Mouse (Mus musculus) neural tube, embryonic 14.5 days (tissue): ENCODE data around the gene Rbms3. TPM values are rescaled to one million over a fixed set of nuclear protein-coding genes. Genes with fewer than 3 reads are reported as not detected.

Experiments used
- ATAC-seq: fragments of 200-750 bp; cut with Nextera tagmentation; 2 replicates; pipeline ENCODE4 v1.8.0; 2017; ENCODE audit warnings: low read depth, mild to moderate bottlenecking, moderate TSS enrichment, moderate library complexity
- H3K27ac ChIP-seq: fragments of 300-500 bp; sonication (generic); 2 replicates; pipeline ENCODE4 v1.5.1; 2014; ENCODE audit warnings: low read depth, mild to moderate bottlenecking, control low read depth, low read length, moderate library complexity, mixed read lengths
- H3K27me3 ChIP-seq: fragments of 300-500 bp; sonication (generic); 2 replicates; pipeline ENCODE4 v1.6.1; 2014; ENCODE audit warnings: low read length; ENCODE audit not compliant: control insufficient read depth, insufficient read depth
- H3K36me3 ChIP-seq: fragments of 300-500 bp; sonication (generic); 2 replicates; pipeline ENCODE4 v1.6.1; 2014; ENCODE audit warnings: low read length, mixed read lengths; ENCODE audit not compliant: control insufficient read depth, insufficient read depth
- H3K4me1 ChIP-seq: fragments of 300-500 bp; sonication (generic); 2 replicates; pipeline ENCODE4 v1.6.1; 2014; ENCODE audit warnings: low read length; ENCODE audit not compliant: control insufficient read depth, insufficient read depth
- H3K4me2 ChIP-seq: fragments of 300-500 bp; sonication (generic); 2 replicates; pipeline ENCODE4 v1.6.1; 2014; ENCODE audit warnings: mild to moderate bottlenecking, low read depth, low read length, control low read depth
- H3K4me3 ChIP-seq: fragments of 300-500 bp; sonication (generic); 2 replicates; pipeline ENCODE4 v1.5.1; 2014; ENCODE audit warnings: low read depth, low read length, control low read depth, mixed read lengths
- H3K9ac ChIP-seq: fragments of 300-500 bp; sonication (generic); replicated peaks from 2 replicates; pipeline ENCODE4 v1.6.1; 2014; ENCODE audit warnings: low read depth, mild to moderate bottlenecking, control low read depth, low read length, mixed read lengths
- H3K9me3 ChIP-seq: fragments of 300-500 bp; sonication (generic); 2 replicates; pipeline ENCODE4 v1.6.1; 2016; ENCODE audit warnings: low read length; ENCODE audit not compliant: control insufficient read depth
- WGBS: fragments of 180-500 bp; shearing (Covaris S2); extraction: QIAGEN DNeasy Blood & Tissue Kit; methylation state at CpG from one replicate; pipeline ENCODE4 v1.1.7; 2014; 5-methylcytosine and 5-hydroxymethylcytosine counted together
- polyA plus RNA-seq: library from polyadenylated mRNA; unstranded; fragments of >200 nt; fragmentation: Nextera tagmentation; extraction: Ambion mirVana; gene quantifications from 2 replicates; pipeline ENCODE4 v1.2.1, GENCODE M21; 2014

The Rbms3 gene
- polyA plus RNA-seq, 1 experiment from 2014 or later = 79.5 TPM

DNA sequence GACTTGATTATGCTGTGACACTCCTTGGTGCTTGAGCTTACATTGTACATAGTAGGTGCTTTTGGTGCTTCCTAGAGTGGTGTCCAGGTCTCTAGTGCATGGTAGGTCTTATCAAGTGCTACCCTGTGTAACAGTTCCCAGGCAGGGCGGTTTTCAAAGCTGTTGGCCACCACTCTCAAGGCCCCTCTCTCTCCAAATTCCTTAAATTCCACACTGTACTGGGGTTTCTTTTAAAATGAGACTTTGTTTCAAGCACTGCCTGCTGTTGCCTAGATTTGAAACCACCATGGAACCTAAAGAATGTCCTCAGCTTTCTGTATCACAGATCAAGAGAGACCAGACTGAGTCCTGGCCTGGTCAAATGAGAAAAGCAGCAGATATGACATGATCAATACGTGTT, 516.1 kb downstream of the Rbms3 start:
- WGBS = 78% methylated on average over 2 of the region's 2 CpGs
- no peaks in the 10 kb centered on the region for H3K36me3 ChIP-seq
- H3K4me1 ChIP-seq = no peaks in the 10 kb centered on the region
- H3K9ac ChIP-seq = no peak overlapping the region
- no peak overlapping the region for H3K4me3 ChIP-seq
- no peak overlapping the region for H3K4me2 ChIP-seq
- no peak overlapping the region for H3K27ac ChIP-seq
- ATAC-seq = no peak
- H3K27me3 ChIP-seq = no peaks in the 10 kb centered on the region
- no peaks in the 10 kb centered on the region for H3K9me3 ChIP-seq

- WGBS = 97% methylated on average over 4 of the region's 4 CpGs
- no peak for ATAC-seq
- H3K36me3 ChIP-seq = no peaks in the 10 kb centered on the region
- no peak overlapping the region for H3K9ac ChIP-seq
- no peaks in the 10 kb centered on the region for H3K27me3 ChIP-seq
- H3K9me3 ChIP-seq = no peaks in the 10 kb centered on the region
- no peak overlapping the region for H3K4me3 ChIP-seq
- H3K27ac ChIP-seq = no peak overlapping the region
- no peaks in the 10 kb centered on the region for H3K4me1 ChIP-seq
- no peak overlapping the region for H3K4me2 ChIP-seq
These were observed 521.8 kb downstream of the Rbms3 start for GRCm38 (mm10) chr9:117107926-117108325.

- Histone ChIP-seq H3K9ac (no peak overlapping the region), H3K4me3 (no peak overlapping the region), H3K27me3 (no peaks in the 10 kb centered on the region), H3K9me3 (no peaks in the 10 kb centered on the region), H3K4me1 (peaks cover 5% of the 10 kb centered on the region; the same call in 1 of the 2 replicates), H3K27ac (peak overlapping the region; percentile 6; the same call in 1 of the 2 replicates), H3K4me2 (no peak overlapping the region), H3K36me3 (no peaks in the 10 kb centered on the region)
- 15% methylated on average over 19 of the region's 19 CpGs for WGBS
- ATAC-seq = no peak
These were observed 527.3 kb downstream of the Rbms3 start for GRCm38 (mm10) chr9:117102198-117102930.

DNA sequence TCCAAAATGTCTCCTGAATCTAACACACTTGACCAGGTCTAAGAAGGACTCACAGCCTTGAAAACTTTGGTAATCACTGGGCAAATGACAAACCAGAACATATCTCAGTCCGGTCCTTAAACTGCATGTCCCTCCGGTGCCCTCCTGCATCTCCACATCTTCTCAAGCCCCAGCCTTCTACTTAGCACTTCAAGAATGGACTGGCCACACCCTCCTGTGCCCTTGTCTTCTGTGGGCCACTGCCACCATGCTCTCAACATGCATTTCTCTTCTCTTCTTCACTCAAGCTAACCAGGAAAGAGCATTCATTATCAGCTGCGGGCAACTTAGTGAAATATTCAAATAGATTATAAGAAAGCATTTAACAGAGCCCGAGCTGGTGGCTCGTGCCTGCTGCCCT, 529.5 kb downstream of the Rbms3 start:
- Histone ChIP-seq H3K27ac (no peak overlapping the region), H3K9ac (no peak overlapping the region), H3K36me3 (no peaks in the 10 kb centered on the region), H3K4me1 (peaks cover 5% of the 10 kb centered on the region; the same call in 1 of the 2 replicates), H3K4me2 (no peak overlapping the region), H3K27me3 (no peaks in the 10 kb centered on the region), H3K9me3 (no peaks in the 10 kb centered on the region), H3K4me3 (no peak overlapping the region)
- 94% methylated on average over 5 of the region's 5 CpGs for WGBS
- ATAC-seq = no peak

GRCm38 (mm10) chr9:117093551-117093950, 536.2 kb downstream of the Rbms3 start:
- no peak overlapping the region for H3K4me2 ChIP-seq
- H3K27me3 ChIP-seq = no peaks in the 10 kb centered on the region
- ATAC-seq = no peak
- H3K4me3 ChIP-seq = no peak overlapping the region
- no peaks in the 10 kb centered on the region for H3K4me1 ChIP-seq
- H3K27ac ChIP-seq = no peak overlapping the region
- H3K9me3 ChIP-seq = no peaks in the 10 kb centered on the region
- H3K36me3 ChIP-seq = no peaks in the 10 kb centered on the region
- WGBS = 95% methylated on average over 6 of the region's 6 CpGs
- no peak overlapping the region for H3K9ac ChIP-seq

DNA sequence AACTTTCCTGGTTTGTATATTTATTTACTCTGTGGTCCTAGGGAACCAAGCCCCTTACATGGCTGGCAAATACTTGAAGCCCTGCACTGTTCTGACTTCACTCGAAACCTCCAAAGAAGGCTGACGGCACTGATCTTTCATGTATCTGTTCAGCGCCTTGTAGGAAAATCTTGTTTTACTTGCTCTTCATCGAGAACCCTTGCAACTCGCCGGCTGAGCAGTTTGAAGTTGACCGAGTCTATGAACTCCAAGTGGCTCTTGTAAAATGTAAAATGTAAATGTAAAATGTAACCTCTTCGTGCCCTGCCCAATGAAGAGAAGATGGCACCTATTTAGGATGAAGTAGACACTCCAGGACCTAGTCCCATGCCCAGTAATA, 537.5 kb downstream of the Rbms3 start:
- H3K4me2 ChIP-seq = no peak overlapping the region
- H3K4me1 ChIP-seq = no peaks in the 10 kb centered on the region
- no peak for ATAC-seq
- H3K9me3 ChIP-seq = no peaks in the 10 kb centered on the region
- no peaks in the 10 kb centered on the region for H3K27me3 ChIP-seq
- H3K9ac ChIP-seq = no peak overlapping the region
- H3K36me3 ChIP-seq = no peaks in the 10 kb centered on the region
- WGBS = 90% methylated on average over 8 of the region's 8 CpGs
- no peak overlapping the region for H3K4me3 ChIP-seq
- H3K27ac ChIP-seq = no peak overlapping the region

DNA sequence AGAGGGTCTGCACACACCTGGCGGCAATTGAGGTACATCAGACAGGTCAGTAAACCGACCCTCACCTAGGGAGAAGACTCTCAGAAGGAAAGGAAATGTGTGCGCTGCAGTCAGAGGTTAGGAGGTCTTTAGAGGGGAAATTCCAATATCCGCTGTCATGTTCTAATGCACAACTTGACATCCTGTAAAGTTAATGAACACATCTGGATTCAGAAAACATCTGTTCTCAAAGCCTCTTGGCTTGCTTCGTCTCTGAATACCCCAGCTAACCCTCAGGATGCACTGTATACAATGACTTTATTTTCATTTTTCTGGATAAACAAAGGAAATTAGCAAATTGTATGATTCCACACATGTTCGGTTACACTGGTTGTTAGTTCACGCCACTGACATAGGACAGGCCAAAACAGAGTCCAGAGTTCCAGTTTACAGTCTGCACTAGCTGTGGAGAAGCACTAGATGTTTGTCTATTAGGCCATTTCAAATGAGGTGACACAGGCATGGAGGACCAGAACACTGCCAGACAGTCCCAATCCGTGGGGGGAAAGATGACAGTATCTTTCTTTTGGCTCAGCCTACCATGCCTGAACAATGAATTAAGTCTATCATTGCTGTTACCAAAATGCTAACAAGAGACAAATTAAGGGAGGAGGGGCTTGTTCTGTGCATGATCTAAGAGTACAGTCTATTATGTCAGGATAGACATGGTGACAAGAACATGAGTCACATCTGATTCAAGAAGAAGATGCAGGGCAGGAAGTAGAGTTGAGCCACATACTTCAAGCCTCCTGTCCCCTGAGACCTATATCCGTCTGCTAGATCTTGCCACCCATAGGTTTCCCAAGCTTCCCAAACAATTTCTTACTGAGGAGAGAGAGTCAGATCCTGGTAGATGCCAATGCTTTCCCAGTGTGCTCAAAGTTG, 538.2 kb downstream of the Rbms3 start:
- no peak for ATAC-seq
- no peak overlapping the region for H3K9ac ChIP-seq
- 86% methylated on average over 9 of the region's 9 CpGs for WGBS
- H3K27ac ChIP-seq = no peak overlapping the region
- no peaks in the 10 kb centered on the region for H3K36me3 ChIP-seq
- no peak overlapping the region for H3K4me3 ChIP-seq
- no peaks in the 10 kb centered on the region for H3K9me3 ChIP-seq
- H3K27me3 ChIP-seq = no peaks in the 10 kb centered on the region
- no peak overlapping the region for H3K4me2 ChIP-seq
- H3K4me1 ChIP-seq = no peaks in the 10 kb centered on the region

DNA sequence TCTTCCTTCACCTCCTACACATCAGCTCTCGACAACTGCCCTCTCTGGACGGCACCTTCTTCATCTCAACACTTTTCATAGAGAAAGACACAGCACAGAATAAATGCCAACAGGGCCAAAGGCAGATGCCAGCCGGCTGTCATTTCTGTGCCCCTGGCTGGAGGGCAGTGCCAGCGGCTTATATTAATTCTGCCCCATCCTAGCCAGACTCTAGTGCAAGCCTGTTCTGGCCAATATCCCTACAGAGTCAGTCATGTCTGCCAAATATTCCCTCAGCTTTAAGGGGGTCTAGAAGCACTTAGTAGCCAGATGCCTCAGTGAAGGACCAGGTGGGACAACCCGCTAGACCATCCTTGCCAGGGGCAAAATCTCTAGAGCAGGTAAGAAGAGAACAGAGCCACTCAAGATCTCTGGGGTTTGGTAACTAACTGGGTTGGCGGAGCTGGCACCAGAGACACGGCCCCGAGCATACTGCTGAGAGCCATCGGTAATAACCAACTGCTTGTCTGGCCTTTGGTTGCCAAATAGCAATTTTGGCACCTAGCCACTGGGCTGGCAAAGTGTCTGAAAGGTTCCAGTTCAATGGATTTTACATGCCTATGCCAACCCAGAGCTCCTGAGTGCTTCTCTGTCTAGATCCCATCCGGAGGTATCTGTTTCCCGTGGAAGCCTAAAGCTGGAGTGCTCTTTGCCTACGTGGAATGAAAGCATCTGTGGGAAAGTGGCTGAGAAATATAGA, 540.1 kb downstream of the Rbms3 start:
- ATAC-seq = peak; percentile 44
- no peaks in the 10 kb centered on the region for H3K9me3 ChIP-seq
- 76% methylated on average over 12 of the region's 12 CpGs for WGBS
- no peak overlapping the region for H3K27ac ChIP-seq
- H3K27me3 ChIP-seq = no peaks in the 10 kb centered on the region
- no peak overlapping the region for H3K4me3 ChIP-seq
- H3K36me3 ChIP-seq = no peaks in the 10 kb centered on the region
- no peak overlapping the region for H3K9ac ChIP-seq
- no peaks in the 10 kb centered on the region for H3K4me1 ChIP-seq
- no peak overlapping the region for H3K4me2 ChIP-seq
